Mouse (Mus musculus) layer of hippocampus, adult 9-10 months (tissue): ENCODE measurements around the gene Trim67.
A peak's percentile ranks its signal among the peaks of the same experiment; 100 is the strongest.
"Not testable (repeated sequence)": the region's sequence is repeated elsewhere in the genome, so short reads cannot be mapped to it uniquely, and the experiment has no call there.

ENCODE experiments used
- DNase-seq: peaks from one replicate; pipeline ENCODE4 v3.0.0; 2022; ENCODE audit warnings: low spot score

Trim67 gene

GRCm38 (mm10) chr8:124833430-124834205 is 40.7 kb downstream of the Trim67 start:
- no peak for DNase-seq

- DNase-seq, result no peak
Observed at GRCm38 (mm10) chr8:124835848-124836247, 43.0 kb downstream of the Trim67 start.

- DNase-seq, result no peak
Observed at GRCm38 (mm10) chr8:124836273-124836672, 43.4 kb downstream of the Trim67 start.

GRCm38 (mm10) chr8:124836907-124837306 is 44.0 kb downstream of the Trim67 start:
- DNase-seq, result no peak

GRCm38 (mm10) chr8:124837956-124838355 is 45.1 kb downstream of the Trim67 start:
- DNase-seq, result no peak

- DNase-seq, result no peak
Observed at GRCm38 (mm10) chr8:124839371-124839770, 46.5 kb downstream of the Trim67 start.

GRCm38 (mm10) chr8:124840900-124841299 is 48.0 kb downstream of the Trim67 start:
- no peak for DNase-seq

- no peak for DNase-seq
Observed at GRCm38 (mm10) chr8:124841775-124842174, 48.9 kb downstream of the Trim67 start.

GRCm38 (mm10) chr8:124842929-124843328 is 50.0 kb downstream of the Trim67 start:
- DNase-seq, result not testable (repeated sequence)

- DNase-seq, result no peak
Observed at GRCm38 (mm10) chr8:124845131-124845530, 52.2 kb downstream of the Trim67 start.

- no peak for DNase-seq
Observed at GRCm38 (mm10) chr8:124845573-124845972, 52.7 kb downstream of the Trim67 start.

- no peak for DNase-seq
Observed at GRCm38 (mm10) chr8:124853511-124853910, 60.6 kb downstream of the Trim67 start.

GRCm38 (mm10) chr8:124859466-124859865 is 66.6 kb downstream of the Trim67 start:
- no peak for DNase-seq

- DNase-seq, result no peak
Observed at GRCm38 (mm10) chr8:124860188-124860587, 67.3 kb downstream of the Trim67 start.

GRCm38 (mm10) chr8:124862321-124863162 is 69.7 kb downstream of the Trim67 start, which contains the start of the genes Gnpat and 2810004N23Rik:
Gene Gnpat, plus strand, starts transcription at chr8:124863033.
Gene 2810004N23Rik, minus strand, starts transcription at chr8:124863120.
- peak; percentile 82 for DNase-seq

GRCm38 (mm10) chr8:124863163-124863677 is 70.3 kb downstream of the Trim67 start:
- DNase-seq, result peak; percentile 9

- DNase-seq, result no peak
Observed at GRCm38 (mm10) chr8:124863729-124864128, 70.8 kb downstream of the Trim67 start.

GRCm38 (mm10) chr8:124866669-124867068 is 73.8 kb downstream of the Trim67 start:
- no peak for DNase-seq

- no peak for DNase-seq
Observed at GRCm38 (mm10) chr8:124867126-124867525, 74.2 kb downstream of the Trim67 start.

- DNase-seq, result no peak
Observed at GRCm38 (mm10) chr8:124869708-124870107, 76.8 kb downstream of the Trim67 start.

- DNase-seq, result no peak
Observed at GRCm38 (mm10) chr8:124871474-124871873, 78.6 kb downstream of the Trim67 start.

- no peak for DNase-seq
Observed at GRCm38 (mm10) chr8:124872081-124872480, 79.2 kb downstream of the Trim67 start.

- no peak for DNase-seq
Observed at GRCm38 (mm10) chr8:124872690-124873089, 79.8 kb downstream of the Trim67 start.
